Mouse (Mus musculus) liver, embryonic 14.5 days (tissue): Measurements from ENCODE around the gene C1galt1.

Experiments used
- CTCF ChIP-seq: IDR thresholded peaks from 2 replicates; pipeline ENCODE4 v1.5.1; 2016; ENCODE audit warnings: antibody characterized with exemption, low read depth, control low read depth
- EP300 ChIP-seq: IDR thresholded peaks from 2 replicates; pipeline ENCODE4 v1.6.1; 2016; ENCODE audit warnings: antibody characterized with exemption, low read depth

- no peak for TF ChIP-seq CTCF
- no peak for TF ChIP-seq EP300
Measured at GRCm38 (mm10) chr6:7859161-7859560, 14.5 kb downstream of the C1galt1 start.
